Mouse (Mus musculus) adrenal gland (tissue): ENCODE data around the gene Ube2d1.

Experiments used
- intact Hi-C: fragments of 180-260 bp; cut with DNase I; formaldehyde crosslinking; loops from one replicate; pipeline ENCODE4 v1.15.1; 2025

Gene Ube2d1

GRCm38 (mm10) chr10:71225894-71226293 lies 59.2 kb downstream of the Ube2d1 start:
- intact Hi-C loops, result no loop called here

- intact Hi-C loops, result no loop called here
Observed at GRCm38 (mm10) chr10:71223101-71223500, 62.0 kb downstream of the Ube2d1 start.

- intact Hi-C loops, result no loop called here
Observed at GRCm38 (mm10) chr10:71222639-71223038, 62.4 kb downstream of the Ube2d1 start.

- intact Hi-C loops, result loop anchor here (10.0 kb wide), 3 partner anchors 224 to 624 kb away; no protein-coding TSS in a partner anchor
Observed at GRCm38 (mm10) chr10:71218228-71218892, 66.7 kb downstream of the Ube2d1 start.

- intact Hi-C loops, result loop anchor here (10.0 kb wide), 3 partner anchors 221 to 621 kb away; no protein-coding TSS in a partner anchor
Observed at GRCm38 (mm10) chr10:71215996-71216395, 69.1 kb downstream of the Ube2d1 start.
